Mouse (Mus musculus) left cerebral cortex, adult 8-10 months (tissue): ENCODE results near the gene Stk36. TPM values are rescaled to one million over a fixed set of nuclear protein-coding genes. Genes with fewer than 3 reads are reported as not detected.

ENCODE experiments used
- DNase-seq, 2 experiments: peaks; one replicate each; pipeline ENCODE4 v3.0.0; 2022; ENCODE audit warnings: low spot score in 2 of 2
- total RNA-seq, 4 experiments: library from RNA; stranded (reverse); gene quantifications; 2 replicates each; pipeline ENCODE4 v1.2.4; 2022

Gene Stk36
- total RNA-seq: 1 to 10 TPM; 3.4 to 7.4 (median 5.8) TPM

DNA sequence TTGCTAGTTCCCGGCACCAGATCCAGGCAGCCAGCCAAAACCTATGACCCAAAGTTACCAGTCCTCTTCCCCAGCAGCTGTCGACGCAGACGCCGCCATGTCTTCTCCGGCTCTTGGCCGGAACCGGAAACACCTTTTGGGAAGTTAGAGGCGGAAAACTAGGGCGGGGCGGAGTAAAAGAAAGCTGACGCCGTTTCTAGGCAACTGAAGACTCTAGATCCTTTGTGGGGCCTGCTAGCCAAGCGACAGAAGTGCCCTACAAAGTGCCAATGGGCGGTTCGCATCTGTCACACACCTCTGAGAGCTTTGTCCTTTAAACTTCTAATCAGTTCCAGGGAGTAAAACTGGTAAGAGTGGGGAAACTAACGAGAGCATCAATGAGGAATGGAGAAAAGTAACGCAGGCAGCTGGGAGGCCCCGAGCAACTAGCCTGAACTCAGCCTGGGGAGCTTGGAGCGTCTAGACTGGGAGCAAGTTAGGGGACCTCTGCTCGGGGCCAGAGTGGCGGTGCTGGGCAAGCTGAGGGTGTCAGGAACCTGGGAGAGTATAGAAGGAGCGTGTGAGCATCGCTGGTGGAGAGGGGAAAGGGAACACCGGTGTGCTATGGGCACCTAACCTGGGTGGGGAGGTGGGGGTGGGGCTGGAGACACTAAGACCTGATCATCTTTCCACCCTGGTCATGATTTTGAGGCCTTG is at the start of gene Stk36, which contains the start of gene Rnf25:
Stk36 (plus strand) TSS at position 179 of the 696 bp plus-strand sequence.
Rnf25 (minus strand) TSS at position 131 of the 696 bp plus-strand sequence.
- DNase-seq: peak; percentile 76 to 84

- no peak for DNase-seq
Measured at GRCm38 (mm10) chr1:74559061-74559460, 42.2 kb upstream of the Stk36 start.

DNA sequence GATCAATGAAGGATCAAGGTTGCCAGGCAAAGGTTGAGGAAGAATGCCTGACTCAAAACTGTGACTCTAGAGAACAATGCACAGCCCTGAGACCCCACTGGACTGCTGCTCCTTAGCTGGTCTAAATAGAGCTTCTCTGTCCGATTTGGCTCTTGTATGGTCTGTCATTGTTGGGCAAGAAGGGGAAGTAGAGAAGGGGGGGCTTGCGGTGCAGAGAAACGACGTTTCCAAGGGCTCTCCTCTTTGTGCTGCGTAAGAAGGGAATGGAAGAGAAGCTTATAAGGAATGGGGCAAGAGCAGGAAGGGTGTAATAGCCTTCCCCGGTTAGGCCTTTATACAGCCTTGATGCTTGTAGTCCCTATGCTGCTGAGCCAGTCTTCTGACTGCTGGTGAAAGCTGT is 35.4 kb upstream of the Stk36 start:
- DNase-seq: no peak

- no peak for DNase-seq
Measured at GRCm38 (mm10) chr1:74569739-74570719, 31.2 kb upstream of the Stk36 start.

GRCm38 (mm10) chr1:74582621-74583020 is 18.6 kb upstream of the Stk36 start:
- no peak for DNase-seq

- no peak for DNase-seq
Measured at GRCm38 (mm10) chr1:74584616-74585398, 16.4 kb upstream of the Stk36 start.

- DNase-seq: peak in 1 of 2 experiments; percentile 89
Measured at GRCm38 (mm10) chr1:74587233-74587772, 13.9 kb upstream of the Stk36 start.

GRCm38 (mm10) chr1:74587773-74588445 is 13.3 kb upstream of the Stk36 start, which contains the start of the genes Zfp142 and Bcs1l:
Gene Zfp142, minus strand, starts transcription at chr1:74588246.
Gene Bcs1l, plus strand, starts transcription at chr1:74588289.
- peak; percentile 93 to 99 for DNase-seq

- no peak for DNase-seq
Measured at GRCm38 (mm10) chr1:74594434-74594833, 6.8 kb upstream of the Stk36 start.

- DNase-seq: no peak
Measured at GRCm38 (mm10) chr1:74600501-74601266, 561 bp upstream of the Stk36 start.

DNA sequence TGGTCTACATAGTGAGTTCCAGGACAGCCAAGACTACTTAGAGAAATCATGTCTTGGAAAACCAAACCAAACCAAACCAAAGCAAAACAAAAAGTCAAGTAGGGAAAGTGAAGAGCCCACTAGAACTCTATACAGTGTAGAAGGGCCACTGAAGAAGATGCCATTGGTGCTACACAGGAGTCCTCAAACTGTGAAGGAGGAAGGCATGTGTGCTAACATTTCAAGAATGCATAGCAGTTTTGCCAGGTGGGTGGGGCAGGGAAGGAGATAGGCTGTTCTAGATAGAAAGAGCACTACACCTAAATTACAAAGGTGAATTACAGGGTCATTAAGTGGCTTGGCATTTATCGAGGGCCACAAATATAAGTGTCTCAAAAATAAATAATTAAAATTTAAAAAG is 22.9 kb downstream of the Stk36 start:
- DNase-seq: no peak

- no peak for DNase-seq
Measured at GRCm38 (mm10) chr1:74626076-74626475, 24.8 kb downstream of the Stk36 start.

DNA sequence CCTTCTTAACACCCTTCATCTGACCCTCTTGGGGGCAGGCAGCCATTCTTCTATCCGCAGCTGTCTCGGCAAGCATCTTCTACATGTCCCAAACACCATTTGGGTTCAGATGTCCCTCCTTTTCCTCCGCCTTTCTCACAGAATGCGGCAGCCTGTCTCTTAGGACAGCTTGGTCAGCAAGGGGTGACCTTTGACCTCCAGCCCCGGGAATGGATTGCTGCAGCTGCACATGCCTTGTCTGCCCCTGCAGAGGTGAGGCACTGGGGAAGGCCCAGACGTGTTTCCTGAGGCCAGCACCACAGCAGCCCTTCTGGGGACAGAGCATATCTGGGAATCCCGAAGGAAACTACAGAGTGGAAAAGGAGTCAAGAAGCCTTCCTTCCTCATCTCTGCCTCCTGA is 26.8 kb downstream of the Stk36 start:
- DNase-seq: no peak

DNA sequence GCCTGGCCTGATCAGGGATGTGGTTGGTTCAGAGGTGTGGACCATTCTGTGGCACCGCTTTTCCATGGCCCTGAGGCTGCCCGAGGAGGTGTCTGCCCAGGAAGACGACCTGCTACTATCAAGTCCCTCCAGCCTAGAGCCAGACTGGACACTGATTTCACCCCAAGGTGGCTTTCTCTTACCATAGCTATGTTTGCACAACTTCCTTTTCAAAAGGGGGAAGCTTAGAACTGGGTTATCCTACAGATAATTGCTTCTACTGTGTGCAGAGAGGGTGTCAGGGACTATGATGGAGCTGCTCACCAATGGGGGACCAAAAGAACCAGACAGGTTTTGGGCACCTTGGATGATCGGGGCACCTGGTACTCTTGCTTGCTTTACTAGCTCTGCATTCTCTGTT is 31.5 kb downstream of the Stk36 start:
- DNase-seq: no peak

GRCm38 (mm10) chr1:74643524-74643923 is 42.3 kb downstream of the Stk36 start:
- no peak for DNase-seq

DNA sequence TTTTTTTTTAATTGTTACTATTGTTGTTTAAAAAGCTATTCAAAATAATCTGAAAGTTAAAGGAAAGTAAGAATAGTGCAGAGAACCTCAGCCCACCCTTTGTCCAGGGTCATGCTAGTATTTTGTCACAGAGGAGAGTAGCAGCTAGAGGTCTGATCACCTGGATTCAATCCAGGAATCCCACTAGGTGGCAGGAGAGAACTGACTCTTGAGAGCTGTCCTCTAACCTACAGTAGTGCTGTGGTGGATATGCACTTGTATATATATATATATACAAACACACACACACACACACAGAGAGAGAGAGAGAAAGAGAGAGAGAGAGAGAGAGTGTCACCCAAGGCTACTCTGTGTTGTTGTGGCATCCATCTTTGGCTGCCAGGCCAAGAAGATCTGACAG is 42.7 kb downstream of the Stk36 start:
- no peak for DNase-seq

DNA sequence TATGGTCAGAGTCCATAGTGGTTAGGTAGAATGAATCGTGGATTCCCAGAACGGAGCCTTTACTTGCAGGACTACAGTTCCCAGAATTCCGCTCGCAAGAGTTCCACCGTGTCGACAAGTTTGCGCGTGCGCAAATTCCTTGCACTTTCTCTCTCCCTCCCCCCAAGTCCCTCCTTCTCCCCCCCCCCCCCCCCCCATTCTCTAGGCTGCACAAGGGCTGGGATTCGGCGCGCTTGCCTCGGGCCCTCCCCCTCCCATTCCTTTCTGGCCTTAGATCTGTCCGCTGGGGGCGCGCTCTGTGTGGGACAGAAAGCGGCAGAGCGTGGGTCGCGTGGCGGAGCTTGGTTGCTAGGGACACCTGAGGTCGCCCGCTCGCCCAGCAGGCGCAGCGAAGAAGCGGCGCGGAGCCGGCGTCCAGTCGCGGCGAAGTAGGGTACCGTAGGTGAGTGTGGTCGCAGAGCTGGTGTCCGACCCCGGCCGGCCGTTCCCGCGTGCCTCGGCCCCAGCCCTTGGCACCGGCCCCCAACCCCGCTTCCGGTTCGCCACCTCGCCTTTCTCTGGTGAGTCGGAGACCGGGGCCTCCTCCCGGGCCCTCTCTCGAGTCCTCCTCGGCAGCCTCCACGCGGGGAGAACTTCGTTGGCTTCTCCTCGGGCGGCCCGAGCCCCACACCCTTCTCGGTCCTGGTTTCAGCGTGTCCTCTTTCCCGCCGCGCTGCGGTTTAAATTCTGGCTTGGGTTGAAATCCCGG is 60.4 kb downstream of the Stk36 start, which contains the start of gene Ttll4:
Ttll4 (plus strand) TSS at position 298 of the 748 bp plus-strand sequence.
- DNase-seq: peak; percentile 70 to 92

GRCm38 (mm10) chr1:74662253-74662865 is 61.1 kb downstream of the Stk36 start:
- DNase-seq: no peak
